Mouse (Mus musculus): ENCODE results near the gene 0610012G03Rik. TPM values are rescaled to one million over a fixed set of nuclear protein-coding genes. Genes with fewer than 3 reads are reported as not detected.
A peak's percentile ranks its signal among the peaks of the same experiment; 100 is the strongest.
"Not testable (repeated sequence)": the region's sequence is repeated elsewhere in the genome, so short reads cannot be mapped to it uniquely, and the experiment has no call there.

0610012G03Rik gene
- polyA plus RNA-seq (2015; fragmentation: Nextera tagmentation; extraction: Ambion mirVana), result 105 and 113 TPM in 2 replicates

GRCm38 (mm10) chr16:31948345-31948774, at the start of gene 0610012G03Rik, which contains the start of gene Ncbp2:
TSS of gene 0610012G03Rik (minus strand) at chr16:31948494.
TSS of gene Ncbp2 (plus strand) at chr16:31948513.
- WGBS, result 0% methylated on average over 52 of the region's 55 CpGs
- Histone ChIP-seq H3K4me3 (peak within 1 kb of the TSS; percentile 91), H3K27me3 (no peaks in the 10 kb centered on the region), H3K27ac (peak within 1 kb of the TSS; percentile 93), H3K4me2 (peak within 1 kb of the TSS; percentile 96), H3K9ac (peak within 1 kb of the TSS; percentile 93), H3K36me3 (peaks cover 33% of the 10 kb centered on the region), H3K4me1 (replicated peaks) (peaks cover 56% of the 10 kb centered on the region), H3K9me3 (no peaks in the 10 kb centered on the region)
- ATAC-seq (ENCODE audit: low FRiP score), result peak; percentile 91

GRCm38 (mm10) chr16:31996371-31996770, 48.1 kb upstream of the 0610012G03Rik start:
- WGBS, result 91% methylated on average over 5 of the region's 5 CpGs
- Histone ChIP-seq H3K4me3 (no peak overlapping the region), H3K4me1 (replicated peaks) (peaks cover 7% of the 10 kb centered on the region), H3K4me2 (no peak overlapping the region), H3K9ac (no peak overlapping the region), H3K27me3 (no peaks in the 10 kb centered on the region), H3K36me3 (peaks cover 23% of the 10 kb centered on the region), H3K27ac (no peak overlapping the region), H3K9me3 (no peaks in the 10 kb centered on the region)
- no peak for ATAC-seq (ENCODE audit: low FRiP score)

- H3K36me3 ChIP-seq, result peaks cover 32% of the 10 kb centered on the region
- no peaks in the 10 kb centered on the region for H3K27me3 ChIP-seq
- no peaks in the 10 kb centered on the region for H3K4me1 ChIP-seq (replicated peaks)
- H3K9me3 ChIP-seq, result no peaks in the 10 kb centered on the region
- no peak for ATAC-seq (ENCODE audit: low FRiP score)
- no peak overlapping the region for H3K4me3 ChIP-seq
- no peak overlapping the region for H3K4me2 ChIP-seq
- no peak overlapping the region for H3K27ac ChIP-seq
- no peak overlapping the region for H3K9ac ChIP-seq
Measured at GRCm38 (mm10) chr16:31993946-31994345, 45.7 kb upstream of the 0610012G03Rik start.

- no peak overlapping the region for H3K27ac ChIP-seq
- H3K36me3 ChIP-seq, result peaks cover 35% of the 10 kb centered on the region
- H3K27me3 ChIP-seq, result no peaks in the 10 kb centered on the region
- WGBS, result 96% methylated on average over 4 of the region's 4 CpGs
- no peak overlapping the region for H3K4me3 ChIP-seq
- no peaks in the 10 kb centered on the region for H3K9me3 ChIP-seq
- H3K4me2 ChIP-seq, result no peak overlapping the region
- no peak for ATAC-seq (ENCODE audit: low FRiP score)
- no peaks in the 10 kb centered on the region for H3K4me1 ChIP-seq (replicated peaks)
- no peak overlapping the region for H3K9ac ChIP-seq
Measured at GRCm38 (mm10) chr16:31993195-31993594, 44.9 kb upstream of the 0610012G03Rik start.

- no peak overlapping the region for H3K27ac ChIP-seq
- H3K4me2 ChIP-seq, result no peak overlapping the region
- WGBS, result 38% methylated on average over 1 of the region's 1 CpGs
- H3K4me1 ChIP-seq (replicated peaks), result no peaks in the 10 kb centered on the region
- H3K9me3 ChIP-seq, result no peaks in the 10 kb centered on the region
- H3K4me3 ChIP-seq, result no peak overlapping the region
- peaks cover 41% of the 10 kb centered on the region for H3K36me3 ChIP-seq
- no peak for ATAC-seq (ENCODE audit: low FRiP score)
- no peaks in the 10 kb centered on the region for H3K27me3 ChIP-seq
- H3K9ac ChIP-seq, result no peak overlapping the region
Measured at GRCm38 (mm10) chr16:31992039-31992438, 43.7 kb upstream of the 0610012G03Rik start.

GRCm38 (mm10) chr16:31980946-31981345, 32.7 kb upstream of the 0610012G03Rik start:
- H3K4me1 ChIP-seq (replicated peaks), result no peaks in the 10 kb centered on the region
- H3K4me3 ChIP-seq, result no peak overlapping the region
- H3K36me3 ChIP-seq, result peaks cover 56% of the 10 kb centered on the region
- 78% methylated on average over 5 of the region's 5 CpGs for WGBS
- H3K9ac ChIP-seq, result no peak overlapping the region
- no peaks in the 10 kb centered on the region for H3K9me3 ChIP-seq
- no peak for ATAC-seq (ENCODE audit: low FRiP score)
- H3K4me2 ChIP-seq, result no peak overlapping the region
- H3K27me3 ChIP-seq, result no peaks in the 10 kb centered on the region
- H3K27ac ChIP-seq, result no peak overlapping the region

- no peaks in the 10 kb centered on the region for H3K27me3 ChIP-seq
- WGBS, result 95% methylated on average over 3 of the region's 3 CpGs
- no peak overlapping the region for H3K4me3 ChIP-seq
- no peak overlapping the region for H3K9ac ChIP-seq
- no peaks in the 10 kb centered on the region for H3K4me1 ChIP-seq (replicated peaks)
- ATAC-seq (ENCODE audit: low FRiP score), result no peak
- H3K27ac ChIP-seq, result no peak overlapping the region
- H3K4me2 ChIP-seq, result no peak overlapping the region
- H3K9me3 ChIP-seq, result no peaks in the 10 kb centered on the region
- peaks cover 61% of the 10 kb centered on the region for H3K36me3 ChIP-seq
Measured at GRCm38 (mm10) chr16:31979501-31979900, 31.2 kb upstream of the 0610012G03Rik start.

GRCm38 (mm10) chr16:31975258-31975657, 27.0 kb upstream of the 0610012G03Rik start:
- Histone ChIP-seq H3K27ac (no peak overlapping the region), H3K9me3 (no peaks in the 10 kb centered on the region), H3K4me3 (no peak overlapping the region), H3K4me2 (no peak overlapping the region), H3K4me1 (replicated peaks) (no peaks in the 10 kb centered on the region), H3K9ac (no peak overlapping the region), H3K36me3 (peaks cover 69% of the 10 kb centered on the region), H3K27me3 (no peaks in the 10 kb centered on the region)
- 94% methylated on average over 4 of the region's 4 CpGs for WGBS
- ATAC-seq (ENCODE audit: low FRiP score), result no peak

GRCm38 (mm10) chr16:31963224-31963623, 14.9 kb upstream of the 0610012G03Rik start:
- 92% methylated on average over 7 of the region's 7 CpGs for WGBS
- no peak overlapping the region for H3K27ac ChIP-seq
- H3K36me3 ChIP-seq, result peaks cover 86% of the 10 kb centered on the region
- ATAC-seq (ENCODE audit: low FRiP score), result no peak
- H3K4me3 ChIP-seq, result no peak overlapping the region
- no peaks in the 10 kb centered on the region for H3K9me3 ChIP-seq
- H3K4me1 ChIP-seq (replicated peaks), result no peaks in the 10 kb centered on the region
- no peak overlapping the region for H3K4me2 ChIP-seq
- no peaks in the 10 kb centered on the region for H3K27me3 ChIP-seq
- no peak overlapping the region for H3K9ac ChIP-seq

- Histone ChIP-seq H3K27me3 (no peaks in the 10 kb centered on the region), H3K9ac (peak overlapping the region; percentile 93), H3K36me3 (peaks cover 33% of the 10 kb centered on the region), H3K9me3 (no peaks in the 10 kb centered on the region), H3K4me2 (peak overlapping the region; percentile 94), H3K27ac (peak overlapping the region; percentile 93), H3K4me3 (peak overlapping the region; percentile 91), H3K4me1 (replicated peaks) (peaks cover 57% of the 10 kb centered on the region)
- under 1% methylated on average over 38 of the region's 38 CpGs for WGBS
- ATAC-seq (ENCODE audit: low FRiP score), result peak; percentile 68
Measured at GRCm38 (mm10) chr16:31947901-31948316, 385 bp downstream of the 0610012G03Rik start.

- Histone ChIP-seq H3K4me3 (peak overlapping the region; percentile 91), H3K4me1 (replicated peaks) (peaks cover 57% of the 10 kb centered on the region), H3K27me3 (no peaks in the 10 kb centered on the region), H3K4me2 (peak overlapping the region; percentile 94), H3K9ac (peak overlapping the region; percentile 93), H3K27ac (no peak overlapping the region), H3K9me3 (no peaks in the 10 kb centered on the region), H3K36me3 (peaks cover 33% of the 10 kb centered on the region)
- no peak for ATAC-seq (ENCODE audit: low FRiP score)
- 37% methylated on average over 8 of the region's 8 CpGs for WGBS
Measured at GRCm38 (mm10) chr16:31947333-31947732, 961 bp downstream of the 0610012G03Rik start.

- not testable (repeated sequence) for H3K9me3 ChIP-seq; H3K27me3 ChIP-seq; ATAC-seq (ENCODE audit: low FRiP score); H3K4me3 ChIP-seq; H3K9ac ChIP-seq; H3K27ac ChIP-seq
- H3K4me2 ChIP-seq, result peak overlapping the region; percentile 94
- H3K36me3 ChIP-seq, result peaks cover 21% of the 10 kb centered on the region
- 90% methylated on average over 6 of the region's 6 CpGs for WGBS
- peaks cover 57% of the 10 kb centered on the region for H3K4me1 ChIP-seq (replicated peaks)
Measured at GRCm38 (mm10) chr16:31945986-31946385, 2.3 kb downstream of the 0610012G03Rik start.

GRCm38 (mm10) chr16:31945372-31945771, 2.9 kb downstream of the 0610012G03Rik start:
- Histone ChIP-seq H3K27me3 (no peaks in the 10 kb centered on the region), H3K36me3 (peaks cover 15% of the 10 kb centered on the region), H3K27ac (no peak overlapping the region), H3K4me2 (no peak overlapping the region), H3K4me1 (replicated peaks) (peaks cover 57% of the 10 kb centered on the region), H3K9me3 (no peaks in the 10 kb centered on the region), H3K4me3 (no peak overlapping the region), H3K9ac (no peak overlapping the region)
- ATAC-seq (ENCODE audit: low FRiP score), result no peak
- 97% methylated on average over 6 of the region's 6 CpGs for WGBS

Measured in hindbrain, embryonic 13.5 days (tissue).